Mouse (Mus musculus) spleen, adult 2 months (tissue): ENCODE data around the gene Tnfsf13.

Experiments
- CTCF ChIP-seq: fragments of 200-500 bp; IDR thresholded peaks from 2 replicates; pipeline ENCODE4 v1.5.1; 2011; ENCODE audit warnings: mild to moderate bottlenecking, inconsistent platforms; ENCODE audit not compliant: insufficient read depth, insufficient read length, insufficient replicate concordance; ENCODE audit errors: extremely low read depth
- POLR2A ChIP-seq: fragments of 200-500 bp; IDR thresholded peaks from 2 replicates; pipeline ENCODE4 v1.6.1; 2011; ENCODE audit warnings: low read depth, low read length, inconsistent platforms

DNA sequence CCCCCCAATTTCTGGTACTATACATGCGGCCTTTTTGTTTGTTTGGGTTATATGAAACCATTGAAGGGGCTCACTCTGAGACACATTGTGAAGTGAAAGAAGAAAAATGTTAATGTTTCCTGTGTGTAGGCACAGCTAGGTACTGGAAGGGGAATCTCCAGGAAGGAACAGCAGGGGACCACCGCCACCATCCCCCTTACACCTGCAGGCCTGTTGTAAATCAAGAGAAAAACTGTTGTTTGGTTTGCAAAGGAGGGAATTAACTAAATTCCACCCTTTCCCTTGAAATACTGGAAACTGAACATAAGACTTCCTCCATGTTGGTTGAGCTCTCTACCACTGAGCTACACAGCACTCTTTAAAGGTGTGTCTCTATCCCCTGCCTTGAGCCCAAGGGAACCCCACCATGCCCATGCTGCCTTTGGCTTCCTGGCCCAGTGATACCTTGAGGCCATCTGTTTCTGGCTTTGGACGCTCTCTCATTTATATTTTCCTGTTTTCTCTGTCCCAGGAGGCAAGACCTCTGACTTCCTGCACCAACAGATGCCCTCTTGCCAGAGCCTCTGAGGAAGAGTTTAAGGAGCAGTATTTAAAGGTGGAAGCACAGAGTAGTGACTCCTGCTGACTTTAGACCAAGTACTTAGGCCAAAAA lies 23.2 kb upstream of the Tnfsf13 start:
- no peak for TF ChIP-seq CTCF
- TF ChIP-seq POLR2A: no peak
